Mouse (Mus musculus): ENCODE results near the gene Neu3. TPM values are rescaled to one million over a fixed set of nuclear protein-coding genes. Genes with fewer than 3 reads are reported as not detected.

The Neu3 gene
- polyA plus RNA-seq, 1 experiment: 0.83 TPM

DNA sequence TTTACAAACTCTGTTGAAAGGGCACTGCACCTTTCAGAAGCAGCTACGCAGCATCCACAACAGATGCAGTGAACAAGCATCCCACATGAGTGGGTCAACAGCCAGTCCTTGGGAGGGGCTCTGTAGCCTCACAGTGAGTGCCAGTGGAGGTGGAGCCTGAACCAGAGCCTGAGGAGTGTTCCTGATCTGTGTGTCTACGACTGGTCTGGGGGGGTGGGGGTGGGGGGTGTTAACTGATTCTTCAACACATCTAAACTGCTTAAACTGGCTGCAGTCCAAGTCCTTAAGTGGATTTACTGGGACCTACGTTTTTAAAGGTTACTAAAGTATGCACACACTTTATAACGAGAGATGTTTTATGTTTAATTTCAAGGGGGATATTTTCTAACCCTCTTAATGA is 8.6 kb upstream of the Neu3 start:
- Histone ChIP-seq H3K4me1 (peaks cover 28% of the 10 kb centered on the region), H3K27me3 (replicated peaks) (no peaks in the 10 kb centered on the region), H3K4me3 (replicated peaks) (no peak overlapping the region), H3K36me3 (replicated peaks; ENCODE audit: low read length) (peaks cover 62% of the 10 kb centered on the region), H3K9me3 (no peaks in the 10 kb centered on the region)
- TF ChIP-seq GATA1 (IDR thresholded peaks at IDR 0.05; ENCODE audit: borderline replicate concordance, low read length): no peak
- no peak for TF ChIP-seq FLI1 (IDR thresholded peaks at IDR 0.05; ENCODE audit: low read length)

GRCm38 (mm10) chr7:99834314-99834853 is 6.2 kb upstream of the Neu3 start:
- Histone ChIP-seq H3K4me1 (peaks cover 24% of the 10 kb centered on the region), H3K36me3 (replicated peaks; ENCODE audit: low read length) (peaks cover 38% of the 10 kb centered on the region), H3K4me3 (replicated peaks) (no peak overlapping the region)

DNA sequence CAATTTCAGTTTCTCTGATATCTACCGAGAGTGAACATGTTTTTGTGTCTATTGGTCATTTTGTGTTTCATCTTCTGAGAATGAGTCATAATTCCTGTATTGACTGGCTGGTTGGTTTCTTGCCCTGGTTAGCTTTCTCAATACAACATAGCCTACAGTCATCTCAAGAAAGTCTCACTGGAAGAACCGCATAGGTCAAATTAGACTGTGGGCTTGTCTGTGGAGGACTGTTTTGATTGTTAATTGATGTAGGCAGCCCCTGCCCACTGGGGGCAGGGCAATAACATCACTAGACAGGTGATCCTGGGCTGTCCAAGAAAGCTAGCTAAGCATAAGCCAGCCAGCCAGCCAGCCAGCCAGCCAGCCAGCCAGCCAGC is 5.6 kb upstream of the Neu3 start:
- Histone ChIP-seq H3K9me3 (no peaks in the 10 kb centered on the region), H3K4me3 (replicated peaks) (no peak overlapping the region), H3K36me3 (replicated peaks; ENCODE audit: low read length) (peaks cover 33% of the 10 kb centered on the region), H3K27me3 (replicated peaks) (no peaks in the 10 kb centered on the region), H3K4me1 (peaks cover 24% of the 10 kb centered on the region)
- TF ChIP-seq GATA1 (IDR thresholded peaks at IDR 0.05; ENCODE audit: borderline replicate concordance, low read length) (no peak), FLI1 (IDR thresholded peaks at IDR 0.05; ENCODE audit: low read length) (no peak)

More at GRCm38 (mm10) chr7:99834314-99834853, 6.2 kb upstream of the Neu3 start:
- TF ChIP-seq GATA1 (IDR thresholded peaks at IDR 0.05; ENCODE audit: borderline replicate concordance, low read length) (no peak), FLI1 (IDR thresholded peaks at IDR 0.05; ENCODE audit: low read length) (no peak)
- H3K9me3 ChIP-seq: no peaks in the 10 kb centered on the region
- no peaks in the 10 kb centered on the region for H3K27me3 ChIP-seq (replicated peaks)

DNA sequence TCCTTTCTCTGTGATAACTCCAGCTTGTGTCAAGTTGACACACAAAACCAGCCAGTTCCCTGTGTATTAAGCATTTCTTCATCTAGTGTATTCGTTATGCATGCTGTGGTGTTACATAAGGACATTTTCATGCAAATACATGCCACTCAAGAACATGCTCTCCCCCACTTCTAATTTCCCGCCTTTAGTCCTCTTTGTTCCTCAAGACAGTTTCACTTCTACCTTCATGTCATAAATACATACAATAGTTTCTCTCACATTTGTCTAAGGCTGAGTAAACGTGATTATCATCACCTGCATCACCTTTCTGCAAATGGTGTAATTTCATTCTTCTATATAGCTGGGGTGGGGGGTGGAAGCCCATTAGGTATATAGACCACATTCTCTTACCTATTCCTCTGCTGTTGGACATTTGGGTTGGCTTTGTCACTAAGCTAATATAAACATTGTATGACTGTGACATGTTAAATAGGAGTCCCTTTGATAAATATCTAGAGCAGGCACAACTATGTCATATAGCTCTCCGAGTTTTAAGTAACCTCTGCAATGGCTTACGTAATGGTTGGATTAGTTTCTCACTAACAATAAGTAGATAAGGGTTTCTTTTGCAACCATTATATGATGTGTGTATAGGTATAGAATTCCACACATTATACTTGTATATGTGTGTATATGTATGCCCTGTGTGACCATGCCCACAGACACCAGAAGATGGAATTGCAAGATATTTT is 5.1 kb upstream of the Neu3 start:
- Histone ChIP-seq H3K36me3 (replicated peaks; ENCODE audit: low read length) (peaks cover 28% of the 10 kb centered on the region), H3K4me3 (replicated peaks) (no peak overlapping the region), H3K9me3 (no peaks in the 10 kb centered on the region), H3K27me3 (replicated peaks) (no peaks in the 10 kb centered on the region), H3K4me1 (peaks cover 29% of the 10 kb centered on the region)
- no peak for TF ChIP-seq FLI1 (IDR thresholded peaks at IDR 0.05; ENCODE audit: low read length)
- TF ChIP-seq GATA1 (IDR thresholded peaks at IDR 0.05; ENCODE audit: borderline replicate concordance, low read length): no peak

DNA sequence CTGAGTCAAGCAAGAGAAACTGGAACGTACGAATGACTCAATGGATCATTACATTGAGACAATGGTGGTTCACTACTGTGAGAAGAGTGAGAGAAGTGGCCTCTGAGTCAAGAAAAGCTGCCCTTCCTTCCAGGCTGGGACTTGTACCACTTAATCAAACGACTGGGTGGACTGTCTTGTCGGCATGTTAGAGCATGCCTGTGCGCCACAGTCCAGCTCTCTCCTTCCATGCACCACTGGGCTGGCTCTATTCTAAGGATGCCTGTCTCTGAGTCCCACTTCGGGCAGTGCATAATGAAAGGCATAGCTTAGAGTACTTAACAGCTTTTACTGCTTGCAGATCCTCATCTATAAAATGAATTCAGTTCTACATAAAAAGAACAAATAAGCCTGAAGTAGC is 2.1 kb downstream of the Neu3 start:
- H3K27me3 ChIP-seq (replicated peaks): no peaks in the 10 kb centered on the region
- H3K9me3 ChIP-seq: no peaks in the 10 kb centered on the region
- no peak overlapping the region for H3K4me3 ChIP-seq (replicated peaks)
- TF ChIP-seq FLI1 (IDR thresholded peaks at IDR 0.05; ENCODE audit: low read length): no peak
- TF ChIP-seq GATA1 (IDR thresholded peaks at IDR 0.05; ENCODE audit: borderline replicate concordance, low read length): no peak
- peaks cover 62% of the 10 kb centered on the region for H3K4me1 ChIP-seq
- peaks cover 33% of the 10 kb centered on the region for H3K36me3 ChIP-seq (replicated peaks; ENCODE audit: low read length)

GRCm38 (mm10) chr7:99825511-99825910 is 2.7 kb downstream of the Neu3 start:
- H3K4me1 ChIP-seq: peaks cover 62% of the 10 kb centered on the region
- H3K27me3 ChIP-seq (replicated peaks): no peaks in the 10 kb centered on the region
- peak overlapping the region; percentile 8 for H3K4me3 ChIP-seq (replicated peaks)
- H3K36me3 ChIP-seq (replicated peaks; ENCODE audit: low read length): peaks cover 33% of the 10 kb centered on the region
- H3K9me3 ChIP-seq: no peaks in the 10 kb centered on the region
- TF ChIP-seq FLI1 (IDR thresholded peaks at IDR 0.05; ENCODE audit: low read length): no peak

DNA sequence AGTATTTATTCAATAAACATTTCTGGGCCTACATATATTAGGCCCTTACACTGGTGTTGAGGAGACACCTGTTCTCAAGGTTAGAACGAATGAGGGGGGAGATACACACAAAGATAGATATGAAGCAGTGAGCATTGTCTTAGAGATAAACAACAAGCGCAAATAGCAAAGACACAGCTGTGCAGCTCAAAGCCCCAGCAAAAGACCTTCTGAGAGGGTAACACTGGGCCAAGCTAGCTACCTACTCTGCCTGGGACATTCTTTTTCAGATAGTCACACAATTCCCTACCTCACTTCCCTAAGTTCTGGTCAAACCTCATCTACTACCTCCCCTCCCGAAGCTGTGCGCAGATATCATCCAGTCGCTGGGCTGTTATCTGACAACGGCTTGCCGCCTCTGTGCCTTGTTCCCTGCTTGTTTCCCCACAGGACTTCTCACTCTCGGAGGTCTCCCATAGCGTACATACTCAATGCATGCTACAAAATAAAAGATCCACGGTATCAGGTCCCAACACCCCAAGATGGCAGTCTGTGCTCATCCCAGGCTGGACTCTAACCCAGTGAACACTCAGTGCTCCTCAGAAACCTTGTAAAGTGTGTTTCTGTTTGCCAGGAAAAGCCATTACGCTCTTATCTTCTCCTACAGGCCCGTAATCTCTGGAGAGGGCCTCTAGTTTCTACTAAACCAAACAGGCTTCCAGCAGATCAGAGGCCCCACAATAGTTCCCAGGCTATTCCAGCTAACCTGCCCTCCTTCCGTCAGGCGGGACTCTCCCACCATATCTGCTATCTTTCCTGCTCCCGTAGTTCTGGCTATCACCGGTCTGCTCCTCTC is 3.4 kb downstream of the Neu3 start:
- H3K4me1 ChIP-seq: peaks cover 58% of the 10 kb centered on the region
- no peaks in the 10 kb centered on the region for H3K27me3 ChIP-seq (replicated peaks)

GRCm38 (mm10) chr7:99823045-99823663 is 5.1 kb downstream of the Neu3 start:
- no peaks in the 10 kb centered on the region for H3K9me3 ChIP-seq

More for the DNA sequence above, 3.4 kb downstream of the Neu3 start:
- Histone ChIP-seq H3K4me3 (replicated peaks) (peak overlapping the region; percentile 8), H3K36me3 (replicated peaks; ENCODE audit: low read length) (peaks cover 33% of the 10 kb centered on the region), H3K9me3 (no peaks in the 10 kb centered on the region)
- no peak for TF ChIP-seq FLI1 (IDR thresholded peaks at IDR 0.05; ENCODE audit: low read length)

GRCm38 (mm10) chr7:99822426-99822825 is 5.8 kb downstream of the Neu3 start:
- TF ChIP-seq FLI1 (IDR thresholded peaks at IDR 0.05; ENCODE audit: low read length) (no peak), GATA1 (IDR thresholded peaks at IDR 0.05; ENCODE audit: borderline replicate concordance, low read length) (no peak)
- Histone ChIP-seq H3K4me3 (replicated peaks) (no peak overlapping the region), H3K4me1 (peaks cover 47% of the 10 kb centered on the region), H3K27me3 (replicated peaks) (no peaks in the 10 kb centered on the region), H3K9me3 (no peaks in the 10 kb centered on the region), H3K36me3 (replicated peaks; ENCODE audit: low read length) (peaks cover 33% of the 10 kb centered on the region)

More at GRCm38 (mm10) chr7:99823045-99823663, 5.1 kb downstream of the Neu3 start:
- Histone ChIP-seq H3K4me3 (replicated peaks) (no peak overlapping the region), H3K36me3 (replicated peaks; ENCODE audit: low read length) (peaks cover 33% of the 10 kb centered on the region), H3K27me3 (replicated peaks) (no peaks in the 10 kb centered on the region), H3K4me1 (peaks cover 52% of the 10 kb centered on the region)
- TF ChIP-seq FLI1 (IDR thresholded peaks at IDR 0.05; ENCODE audit: low read length) (no peak), GATA1 (IDR thresholded peaks at IDR 0.05; ENCODE audit: borderline replicate concordance, low read length) (no peak)

Data from megakaryocyte, embryonic 14.5 days (primary cell).